8 mouse cellular contexts compared by ENCODE assay signal in the genomic region with DNA sequence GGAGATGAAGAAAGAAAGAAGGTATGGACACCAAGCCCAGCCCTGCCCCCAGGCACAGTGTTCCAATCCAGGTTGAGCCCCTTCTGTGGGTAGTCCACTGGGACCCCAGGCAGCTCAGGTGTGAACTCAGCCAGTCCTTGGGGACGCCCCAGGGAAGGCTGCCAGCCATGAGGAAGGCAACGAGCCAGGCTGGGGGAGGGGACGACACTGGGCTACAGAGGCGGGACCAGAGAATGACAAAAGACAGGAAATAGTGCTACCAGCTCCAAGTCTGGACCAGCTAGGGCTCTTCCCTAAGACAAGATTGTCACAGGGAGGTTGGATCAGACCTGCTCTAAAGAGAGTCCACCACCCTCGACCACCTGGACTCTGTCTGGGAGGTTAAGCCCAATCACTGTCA. TPM values are rescaled to one million over a fixed set of nuclear protein-coding genes. Genes with fewer than 3 reads are reported as not detected.
DNase-seq lines count a peak whose midpoint lies in the region; ATAC-seq lines count a peak whose summit lies in the region.

No protein-coding gene starts in this region.

- no peaks in the 10 kb centered on the region for H3K9me3 ChIP-seq in forebrain, embryonic 14.5 days (replicated peaks; ENCODE audit: control insufficient read depth, low read length)
- no peaks in the 10 kb centered on the region for H3K9me3 ChIP-seq in hindbrain, embryonic 11.5 days (ENCODE audit: control insufficient read depth, low read length)
- H3K9me3 ChIP-seq in limb, embryonic 11.5 days (ENCODE audit: control insufficient read depth, low read length), result no peaks in the 10 kb centered on the region
- H3K9me3 ChIP-seq in midbrain, embryonic 10.5 days (replicated peaks), result no peaks in the 10 kb centered on the region
- H3K9me3 ChIP-seq in stomach, embryonic 14.5 days (ENCODE audit: control insufficient read depth, low read depth, low read length), result no peaks in the 10 kb centered on the region

- H3K27me3 ChIP-seq in forebrain, embryonic 14.5 days (replicated peaks; ENCODE audit: control insufficient read depth, insufficient read depth, low read length), result no peaks in the 10 kb centered on the region
- H3K27me3 ChIP-seq in hindbrain, embryonic 11.5 days (ENCODE audit: control insufficient read depth, insufficient read depth, low read length), result no peaks in the 10 kb centered on the region
- H3K27me3 ChIP-seq in limb, embryonic 11.5 days (ENCODE audit: control insufficient read depth, insufficient read depth, low read length), result no peaks in the 10 kb centered on the region
- H3K27me3 ChIP-seq in midbrain, embryonic 10.5 days (ENCODE audit: low read depth, poor library complexity, severe bottlenecking), result peaks cover 6% of the 10 kb centered on the region; the same call in 1 of the 2 replicates
- H3K27me3 ChIP-seq in stomach, embryonic 14.5 days (ENCODE audit: control insufficient read depth, insufficient read depth, low read length), result no peaks in the 10 kb centered on the region

- H3K4me3 ChIP-seq in forebrain, embryonic 14.5 days (ENCODE audit: low read depth, low read length), result no peak overlapping the region
- no peak overlapping the region for H3K4me3 ChIP-seq in hindbrain, embryonic 11.5 days (ENCODE audit: low read depth, low read length)
- no peak overlapping the region for H3K4me3 ChIP-seq in limb, embryonic 11.5 days (ENCODE audit: low read depth, low read length)
- H3K4me3 ChIP-seq in midbrain, embryonic 10.5 days, result peak overlapping the region; percentile 88
- H3K4me3 ChIP-seq in stomach, embryonic 14.5 days (ENCODE audit: low read depth, low read length), result no peak overlapping the region

- H3K9ac ChIP-seq in forebrain, embryonic 14.5 days (ENCODE audit: low read length), result no peak overlapping the region; the same call in 1 of the 2 replicates
- no peak overlapping the region for H3K9ac ChIP-seq in hindbrain, embryonic 11.5 days (ENCODE audit: low read depth, low read length)
- H3K9ac ChIP-seq in limb, embryonic 11.5 days (ENCODE audit: low read length), result no peak overlapping the region
- H3K9ac ChIP-seq in stomach, embryonic 14.5 days (replicated peaks; ENCODE audit: low read depth, low read length), result no peak overlapping the region

- WGBS in forebrain, embryonic 14.5 days, result 8% methylated on average over 5 of the region's 5 CpGs
- WGBS in hindbrain, embryonic 11.5 days, result 14% methylated on average over 5 of the region's 5 CpGs
- 26% methylated on average over 5 of the region's 5 CpGs for WGBS in limb, embryonic 11.5 days
- WGBS in midbrain, embryonic 10.5 days, result 14% methylated on average over 5 of the region's 5 CpGs
- 9% methylated on average over 5 of the region's 5 CpGs for WGBS in stomach, embryonic 14.5 days

- peaks cover 75% of the 10 kb centered on the region for H3K4me1 ChIP-seq in forebrain, embryonic 14.5 days (ENCODE audit: control insufficient read depth, insufficient read depth, low read length)
- peaks cover 33% of the 10 kb centered on the region for H3K4me1 ChIP-seq in hindbrain, embryonic 11.5 days (replicated peaks; ENCODE audit: control insufficient read depth, insufficient read depth, low read length)
- peaks cover 54% of the 10 kb centered on the region for H3K4me1 ChIP-seq in limb, embryonic 11.5 days (ENCODE audit: control insufficient read depth, insufficient read depth, low read length)
- peaks cover 99% of the 10 kb centered on the region for H3K4me1 ChIP-seq in midbrain, embryonic 10.5 days
- peaks cover 68% of the 10 kb centered on the region for H3K4me1 ChIP-seq in stomach, embryonic 14.5 days (ENCODE audit: control insufficient read depth, insufficient read depth, low read length)

- DNase-seq in cerebellum, adult 11 months, result peak; percentile 81
- DNase-seq in adrenal gland, postnatal 36 days, result peak; percentile 92
- DNase-seq in forebrain, embryonic 14.5 days (ENCODE audit: low spot score), result peak; percentile 66
- no peak for DNase-seq in hindbrain, embryonic 11.5 days (ENCODE audit: low spot score)
- no peak for DNase-seq in limb, embryonic 11.5 days (ENCODE audit: low spot score)
- no peak for DNase-seq in midbrain, embryonic 10.5 days (ENCODE audit: low spot score)

- H3K36me3 ChIP-seq in forebrain, embryonic 14.5 days (ENCODE audit: control insufficient read depth, insufficient read depth, low read length), result no peaks in the 10 kb centered on the region
- no peaks in the 10 kb centered on the region for H3K36me3 ChIP-seq in hindbrain, embryonic 11.5 days (ENCODE audit: control insufficient read depth, insufficient read depth, low read length)
- H3K36me3 ChIP-seq in limb, embryonic 11.5 days (ENCODE audit: control insufficient read depth, insufficient read depth, low read length), result no peaks in the 10 kb centered on the region
- H3K36me3 ChIP-seq in midbrain, embryonic 10.5 days, result 0 out of 2 replicates have a peak, but pooled peaks cover 7% of the 10 kb centered on the region
- H3K36me3 ChIP-seq in stomach, embryonic 14.5 days (ENCODE audit: control insufficient read depth, insufficient read depth, low read length), result no peaks in the 10 kb centered on the region

- ATAC-seq in cerebellum, adult (ENCODE audit: insufficient number of reproducible peaks, low FRiP score, low TSS enrichment), result no peak
- no peak for ATAC-seq in forebrain, embryonic 14.5 days
- ATAC-seq in hindbrain, embryonic 11.5 days (ENCODE audit: low FRiP score), result no peak
- ATAC-seq in limb, embryonic 11.5 days (ENCODE audit: insufficient number of reproducible peaks, low FRiP score, low TSS enrichment, low read depth), result no peak
- no peak for ATAC-seq in stomach, embryonic 14.5 days (ENCODE audit: insufficient number of reproducible peaks, insufficient read depth, low FRiP score, low read depth)

- H3K27ac ChIP-seq in forebrain, embryonic 14.5 days (ENCODE audit: low read depth, low read length), result peak overlapping the region; percentile 33; the same call in 1 of the 2 replicates
- no peak overlapping the region for H3K27ac ChIP-seq in hindbrain, embryonic 11.5 days (ENCODE audit: low read depth, low read length)
- no peak overlapping the region for H3K27ac ChIP-seq in limb, embryonic 11.5 days (replicated peaks; ENCODE audit: low read depth, low read length)
- H3K27ac ChIP-seq in midbrain, embryonic 10.5 days (replicated peaks), result peak overlapping the region; percentile 67
- H3K27ac ChIP-seq in stomach, embryonic 14.5 days (ENCODE audit: low read length), result peak overlapping the region; percentile 1; the same call in 1 of the 2 replicates

- peak overlapping the region; percentile 67 for H3K4me2 ChIP-seq in forebrain, embryonic 14.5 days (ENCODE audit: low read length)
- peak overlapping the region; percentile 11; the same call in 1 of the 2 replicates for H3K4me2 ChIP-seq in hindbrain, embryonic 11.5 days (replicated peaks; ENCODE audit: low read depth, low read length)
- peak overlapping the region; percentile 2; the same call in 1 of the 2 replicates for H3K4me2 ChIP-seq in limb, embryonic 11.5 days (ENCODE audit: low read depth, severe bottlenecking)
- H3K4me2 ChIP-seq in stomach, embryonic 14.5 days (replicated peaks; ENCODE audit: low read depth, low read length), result peak overlapping the region; percentile 61

RNA-seq across cellular contexts. Expression of gene Plxnb2, which starts 3.5 kb away (rescaled TPM):
- 100 to 1,000 TPM; 110 to 130 TPM for total RNA-seq in adrenal gland, postnatal 36 days (2021)
- 101 TPM in 2 replicates for polyA plus RNA-seq in forebrain, embryonic 14.5 days (2014; fragmentation: Nextera tagmentation; extraction: Ambion mirVana)
- 97.4 and 104 TPM in 2 replicates for polyA plus RNA-seq in hindbrain, embryonic 11.5 days (2014; fragmentation: Nextera tagmentation; extraction: Ambion mirVana)
- 122 and 125 TPM in 2 replicates for polyA plus RNA-seq in limb, embryonic 11.5 days (2014; fragmentation: Nextera tagmentation; extraction: Ambion mirVana)
- 130 and 144 TPM in 2 replicates for polyA plus RNA-seq in midbrain, embryonic 10.5 days (2016; fragmentation: Nextera tagmentation; extraction: Ambion mirVana)
- 146 and 147 TPM in 2 replicates for polyA plus RNA-seq in stomach, embryonic 14.5 days (2014; fragmentation: Nextera tagmentation; extraction: Ambion mirVana)

RNA-seq across cellular contexts. Expression of gene Dennd6b, which starts 19.2 kb away (rescaled TPM):
- total RNA-seq in adrenal gland, postnatal 36 days (2021), result 1 to 10 TPM; 4.9 to 5.2 TPM
- 39.0 and 49.2 TPM in 2 replicates for polyA plus RNA-seq in forebrain, embryonic 14.5 days (2014; fragmentation: Nextera tagmentation; extraction: Ambion mirVana)
- polyA plus RNA-seq in hindbrain, embryonic 11.5 days (2014; fragmentation: Nextera tagmentation; extraction: Ambion mirVana), result 28.3 and 31.2 TPM in 2 replicates
- 19.4 and 19.8 TPM in 2 replicates for polyA plus RNA-seq in limb, embryonic 11.5 days (2014; fragmentation: Nextera tagmentation; extraction: Ambion mirVana)
- 27.7 and 37.3 TPM in 2 replicates for polyA plus RNA-seq in midbrain, embryonic 10.5 days (2016; fragmentation: Nextera tagmentation; extraction: Ambion mirVana)
- polyA plus RNA-seq in stomach, embryonic 14.5 days (2014; fragmentation: Nextera tagmentation; extraction: Ambion mirVana), result 16.4 and 17.6 TPM in 2 replicates

RNA-seq across cellular contexts. Expression of gene Mapk11, which starts 27.7 kb away (rescaled TPM):
- 1 to 10 TPM; 2.5 to 3.7 TPM for total RNA-seq in adrenal gland, postnatal 36 days (2021)
- 28.1 and 30.1 TPM in 2 replicates for polyA plus RNA-seq in forebrain, embryonic 14.5 days (2014; fragmentation: Nextera tagmentation; extraction: Ambion mirVana)
- polyA plus RNA-seq in hindbrain, embryonic 11.5 days (2014; fragmentation: Nextera tagmentation; extraction: Ambion mirVana), result 38.5 and 40.4 TPM in 2 replicates
- 15.3 and 16.6 TPM in 2 replicates for polyA plus RNA-seq in limb, embryonic 11.5 days (2014; fragmentation: Nextera tagmentation; extraction: Ambion mirVana)
- polyA plus RNA-seq in midbrain, embryonic 10.5 days (2016; fragmentation: Nextera tagmentation; extraction: Ambion mirVana), result 38.8 and 47.4 TPM in 2 replicates
- 6.5 and 7.9 TPM in 2 replicates for polyA plus RNA-seq in stomach, embryonic 14.5 days (2014; fragmentation: Nextera tagmentation; extraction: Ambion mirVana)

RNA-seq across cellular contexts. Expression of gene Ppp6r2, which starts 34.2 kb away (rescaled TPM):
- total RNA-seq in adrenal gland, postnatal 36 days (2021), result 10 to 100 TPM; 39.6 to 49.0 TPM
- 69.4 and 77.1 TPM in 2 replicates for polyA plus RNA-seq in forebrain, embryonic 14.5 days (2014; fragmentation: Nextera tagmentation; extraction: Ambion mirVana)
- 42.1 and 46.0 TPM in 2 replicates for polyA plus RNA-seq in hindbrain, embryonic 11.5 days (2014; fragmentation: Nextera tagmentation; extraction: Ambion mirVana)
- 22.7 and 23.4 TPM in 2 replicates for polyA plus RNA-seq in limb, embryonic 11.5 days (2014; fragmentation: Nextera tagmentation; extraction: Ambion mirVana)
- 25.4 and 41.8 TPM in 2 replicates for polyA plus RNA-seq in midbrain, embryonic 10.5 days (2016; fragmentation: Nextera tagmentation; extraction: Ambion mirVana)
- 33.5 and 34.6 TPM in 2 replicates for polyA plus RNA-seq in stomach, embryonic 14.5 days (2014; fragmentation: Nextera tagmentation; extraction: Ambion mirVana)

RNA-seq across cellular contexts. Expression of gene Mapk12, which starts 36.6 kb away (rescaled TPM):
- total RNA-seq in adrenal gland, postnatal 36 days (2021), result 10 to 100 TPM in 1 of 2 experiments, 1 to 10 TPM in 1; 8.8 to 10.6 TPM
- polyA plus RNA-seq in forebrain, embryonic 14.5 days (2014; fragmentation: Nextera tagmentation; extraction: Ambion mirVana), result 4.8 and 5.1 TPM in 2 replicates
- polyA plus RNA-seq in hindbrain, embryonic 11.5 days (2014; fragmentation: Nextera tagmentation; extraction: Ambion mirVana), result 16.5 and 17.8 TPM in 2 replicates
- polyA plus RNA-seq in limb, embryonic 11.5 days (2014; fragmentation: Nextera tagmentation; extraction: Ambion mirVana), result 14.3 and 15.2 TPM in 2 replicates
- polyA plus RNA-seq in midbrain, embryonic 10.5 days (2016; fragmentation: Nextera tagmentation; extraction: Ambion mirVana), result 31.8 and 36.7 TPM in 2 replicates
- 4.4 and 5.2 TPM in 2 replicates for polyA plus RNA-seq in stomach, embryonic 14.5 days (2014; fragmentation: Nextera tagmentation; extraction: Ambion mirVana)

Comparison
In these comparisons a context has a peak if more than half of its experiments do, and no peak if none do; other contexts are left out.
1. DNase-seq: peak in cerebellum, adult 11 months (single experiment), adrenal gland, postnatal 36 days (2 of 2) and forebrain, embryonic 14.5 days (single experiment); none in hindbrain, embryonic 11.5 days (single experiment), limb, embryonic 11.5 days (single experiment) and midbrain, embryonic 10.5 days (single experiment).
2. H3K27ac ChIP-seq: peak in forebrain, embryonic 14.5 days (single experiment), midbrain, embryonic 10.5 days (single experiment) and stomach, embryonic 14.5 days (single experiment); none in hindbrain, embryonic 11.5 days (single experiment) and limb, embryonic 11.5 days (single experiment).
3. H3K4me2 ChIP-seq: peak in every context shown above with its lines; median percentile 67 in forebrain, embryonic 14.5 days; 61 in stomach, embryonic 14.5 days; 11 in hindbrain, embryonic 11.5 days; 2 in limb, embryonic 11.5 days.